In the genomic region with DNA sequence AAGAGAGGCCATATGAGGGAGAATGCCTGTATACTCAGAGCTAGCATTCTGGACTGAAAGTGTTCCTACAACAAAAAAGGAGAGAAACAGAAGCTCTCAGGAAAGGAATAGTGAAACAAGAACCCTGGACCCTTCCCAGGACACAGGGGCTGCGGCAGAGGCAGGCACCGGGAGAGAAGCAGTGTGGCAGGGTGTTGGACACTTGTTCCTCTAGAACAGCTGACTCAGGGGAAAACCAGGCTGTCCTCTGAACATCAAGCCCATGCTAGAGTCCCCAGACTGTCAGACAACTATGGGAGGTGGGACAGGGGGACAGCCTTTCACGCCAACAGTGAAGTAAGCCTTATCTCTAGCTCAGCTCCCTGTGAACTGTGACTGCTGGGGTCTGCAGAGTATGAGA, we compare ENCODE assay signal across 11 mouse cellular contexts. TPM values are rescaled to one million over a fixed set of nuclear protein-coding genes. Genes with fewer than 3 reads are reported as not detected.
DNase-seq lines count a peak whose midpoint lies in the region; ATAC-seq and TF ChIP-seq lines count a peak whose summit lies in the region.
"Had no signal": no experiment of that assay in that cellular context is flagged by ENCODE, and none has a peak within 500 bp of the region (broad histone marks: within the 10 kb centered on the region; RNA-seq: fewer than 3 reads in every experiment).

No protein-coding gene starts in this region.

- in situ Hi-C loops in CH12.LX (cut with MboI; ENCODE audit: low pct_ligation_motif_present, low pct_unique_long_range_greater_than_20kb, low sequenced_read_pairs): no loop called here

- 58% methylated on average over 3 of the region's 3 CpGs for WGBS in heart, embryonic 10.5 days
- 74% methylated on average over 3 of the region's 3 CpGs for WGBS in embryonic facial prominence, embryonic 13.5 days
- 58% methylated on average over 3 of the region's 3 CpGs for WGBS in liver, embryonic 14.5 days (ENCODE audit: insufficient replicate concordance)

- ATAC-seq in embryonic facial prominence, embryonic 13.5 days (ENCODE audit: insufficient number of reproducible peaks, insufficient read depth, low FRiP score, low TSS enrichment, low read depth): no peak
- no peak for ATAC-seq in liver, embryonic 14.5 days (ENCODE audit: insufficient read depth)

- H3K27me3 ChIP-seq in heart, embryonic 10.5 days (ENCODE audit: insufficient read depth, poor library complexity, severe bottlenecking): peaks cover 42% of the 10 kb centered on the region
- H3K27me3 ChIP-seq in CH12.LX (replicated peaks): peaks cover 2% of the 10 kb centered on the region
- H3K27me3 ChIP-seq in embryonic facial prominence, embryonic 13.5 days: peaks cover 5% of the 10 kb centered on the region; the same call in 1 of the 2 replicates
- peaks cover 3% of the 10 kb centered on the region; the same call in 1 of the 2 replicates for H3K27me3 ChIP-seq in liver, embryonic 14.5 days (ENCODE audit: control insufficient read depth, insufficient read depth, low read length)

- peak overlapping the region; percentile 17; the same call in 1 of the 2 replicates for H3K27ac ChIP-seq in heart, embryonic 10.5 days
- H3K27ac ChIP-seq in CH12.LX (ENCODE audit: insufficient read depth, low read depth): no peak overlapping the region
- H3K27ac ChIP-seq in embryonic facial prominence, embryonic 13.5 days: peak overlapping the region; percentile 97
- no peak overlapping the region for H3K27ac ChIP-seq in liver, embryonic 14.5 days
- H3K27ac ChIP-seq: heart, embryonic 15.5 days had no signal

- no peak for TF ChIP-seq RAD21 in CH12.LX (IDR thresholded peaks at IDR 0.05; ENCODE audit: low read depth, low read length)

- TF ChIP-seq EP300 in CH12.LX (IDR thresholded peaks at IDR 0.05; ENCODE audit: low read length): no peak
- no peak for TF ChIP-seq EP300 in liver, embryonic 14.5 days (IDR thresholded peaks at IDR 0.05; ENCODE audit: low read depth)

- peaks cover 68% of the 10 kb centered on the region for H3K4me1 ChIP-seq in heart, embryonic 10.5 days
- H3K4me1 ChIP-seq in CH12.LX (ENCODE audit: control insufficient read depth in 1 of 2, insufficient read depth in 2 of 2): peaks cover 7 to 8% of the 10 kb centered on the region in 2 experiments
- peaks cover 69% of the 10 kb centered on the region for H3K4me1 ChIP-seq in embryonic facial prominence, embryonic 13.5 days
- H3K4me1 ChIP-seq in liver, embryonic 14.5 days (replicated peaks; ENCODE audit: control insufficient read depth in 2 of 2, insufficient read depth in 2 of 2, low read length in 1 of 2): peaks cover 51 to 59% of the 10 kb centered on the region in 2 experiments

- H3K4me2 ChIP-seq in CH12.LX (ENCODE audit: insufficient read depth, low read depth, poor library complexity, severe bottlenecking): no peak overlapping the region
- peak overlapping the region; percentile 96 for H3K4me2 ChIP-seq in embryonic facial prominence, embryonic 13.5 days
- H3K4me2 ChIP-seq in liver, embryonic 14.5 days (ENCODE audit: low read depth): no peak overlapping the region

- TF ChIP-seq CTCF in CH12.LX (conservative IDR thresholded peaks at IDR 0.05 in 1 of 2, IDR thresholded peaks at IDR 0.05 in 1 of 2; ENCODE audit: low read depth in 2 of 2, low read length in 2 of 2): no peak
- no peak for TF ChIP-seq CTCF in liver, embryonic 14.5 days (IDR thresholded peaks at IDR 0.05; ENCODE audit: low read depth)

- peaks cover 11% of the 10 kb centered on the region for H3K36me3 ChIP-seq in heart, embryonic 10.5 days
- peaks cover 5 to 20% of the 10 kb centered on the region in 2 experiments for H3K36me3 ChIP-seq in CH12.LX (replicated peaks in 1 of 2; ENCODE audit: control insufficient read depth in 1 of 2, insufficient read depth in 1 of 2, low read length in 1 of 2)
- peaks cover 7% of the 10 kb centered on the region for H3K36me3 ChIP-seq in embryonic facial prominence, embryonic 13.5 days
- H3K36me3 ChIP-seq in liver, embryonic 14.5 days (replicated peaks; ENCODE audit: control insufficient read depth, insufficient read depth, low read depth): peaks cover 8% of the 10 kb centered on the region

- no peak overlapping the region for H3K9ac ChIP-seq in CH12.LX (ENCODE audit: insufficient read depth, low read depth)
- peak overlapping the region; percentile 81; the same call in 1 of the 2 replicates for H3K9ac ChIP-seq in embryonic facial prominence, embryonic 13.5 days
- H3K9ac ChIP-seq in liver, embryonic 14.5 days (replicated peaks): 0 out of 2 replicates have a peak overlapping the region, but pooled peaks have one; percentile 18
- H3K9ac ChIP-seq: heart, embryonic 15.5 days had no signal

- H3K4me3 ChIP-seq in heart, embryonic 10.5 days: peak overlapping the region; percentile 74
- H3K4me3 ChIP-seq in CH12.LX (replicated peaks in 1 of 3; ENCODE audit: low read depth in 2 of 3, low read length in 2 of 3, poor library complexity in 1 of 3): no peak overlapping the region
- H3K4me3 ChIP-seq in embryonic facial prominence, embryonic 13.5 days: no peak overlapping the region
- H3K4me3 ChIP-seq in liver, embryonic 14.5 days (ENCODE audit: insufficient read depth in 1 of 2, low read depth in 2 of 2, low read length in 2 of 2): no peak overlapping the region
- H3K4me3 ChIP-seq: heart, embryonic 15.5 days; myocyte had no signal

- intact Hi-C loops in heart, postnatal 25 days (cut with DNase I): no loop called here

- H3K9me3 ChIP-seq in heart, embryonic 10.5 days: no peaks in the 10 kb centered on the region
- no peaks in the 10 kb centered on the region for H3K9me3 ChIP-seq in CH12.LX (replicated peaks; ENCODE audit: low read length)
- no peaks in the 10 kb centered on the region for H3K9me3 ChIP-seq in embryonic facial prominence, embryonic 13.5 days
- no peaks in the 10 kb centered on the region for H3K9me3 ChIP-seq in liver, embryonic 14.5 days (ENCODE audit: control insufficient read depth, low read length)
- H3K9me3 ChIP-seq: heart, embryonic 15.5 days had no signal

- no peak for TF ChIP-seq POLR2A in CH12.LX (IDR thresholded peaks at IDR 0.05; ENCODE audit: low read depth, low read length)

- H3K79me2 ChIP-seq in CH12.LX (replicated peaks; ENCODE audit: control insufficient read depth, extremely low read depth, insufficient read depth, poor library complexity, severe bottlenecking): no peaks in the 10 kb centered on the region

- dilution Hi-C loops in CH12.LX (cut with MboI; ENCODE audit: extremely low pct_ligation_motif_present, extremely low pct_unique_long_range_greater_than_20kb, low sequenced_read_pairs): no loop called here

- DNase-seq in heart, embryonic 10.5 days (ENCODE audit: low spot score): no peak
- no peak for DNase-seq in heart, postnatal 25 days (ENCODE audit: low spot score)
- no peak for DNase-seq in CH12.LX (ENCODE audit: extremely low read depth)
- no peak for DNase-seq in liver, embryonic 14.5 days (ENCODE audit: low read depth in 3 of 3, low spot score in 3 of 3)
- DNase-seq in frontal cortex, postnatal 14 days (ENCODE audit: low spot score in 2 of 2): no peak
- DNase-seq in urinary bladder, adult 2 months (ENCODE audit: low spot score): no peak
- DNase-seq in right cerebral cortex, adult 18-20 months: no peak
- DNase-seq: right cerebral cortex, postnatal 4 days had no signal

RNA-seq across cellular contexts. Expression of gene Ntn3, which starts 1.3 kb away (rescaled TPM):
- polyA plus RNA-seq in heart, embryonic 10.5 days (2016; fragmentation: Nextera tagmentation; extraction: Ambion mirVana): 1.9 and 3.6 TPM in 2 replicates
- under 1 TPM; 0.64 to 0.73 TPM for total RNA-seq in heart, postnatal 25 days (2021)
- 0.08 TPM in 2 replicates for total RNA-seq in CH12.LX (2012; rRNA removed)
- total RNA-seq in CH12.LX (2014; rRNA removed): not detected in 2 replicates
- polyA plus RNA-seq in CH12.LX (2012; ENCODE audit: insufficient read length, low read depth): 0.10 TPM in 1 of 2 replicates, not detected in the other
- polyA plus RNA-seq in embryonic facial prominence, embryonic 13.5 days (2015; fragmentation: Nextera tagmentation; extraction: Ambion mirVana): 13.0 and 14.0 TPM in 2 replicates
- polyA plus RNA-seq in liver, embryonic 14.5 days (2012; rRNA removed): 0.59 and 0.64 TPM in 2 replicates
- 0.45 and 0.69 TPM in 2 replicates for polyA plus RNA-seq in liver, embryonic 14.5 days (2014; fragmentation: Nextera tagmentation; extraction: Ambion mirVana)
- polyA plus RNA-seq in urinary bladder, adult 2 months (2012; rRNA removed): 0.88 and 1.0 TPM in 2 replicates

RNA-seq across cellular contexts. Expression of gene Tbc1d24, which starts 5.2 kb away (rescaled TPM):
- 5.3 TPM in 2 replicates for polyA plus RNA-seq in heart, embryonic 10.5 days (2016; fragmentation: Nextera tagmentation; extraction: Ambion mirVana)
- total RNA-seq in heart, postnatal 25 days (2021): 1 to 10 TPM; 8.3 to 9.4 TPM
- total RNA-seq in CH12.LX (2012; rRNA removed) (4.2 and 4.8 TPM in 2 replicates), CH12.LX (2014; rRNA removed) (3.5 and 4.5 TPM in 2 replicates)
- 5.8 and 6.6 TPM in 2 replicates for polyA plus RNA-seq in CH12.LX (2012; ENCODE audit: insufficient read length, low read depth)
- polyA plus RNA-seq in embryonic facial prominence, embryonic 13.5 days (2015; fragmentation: Nextera tagmentation; extraction: Ambion mirVana): 10.2 and 10.3 TPM in 2 replicates
- polyA plus RNA-seq in liver, embryonic 14.5 days (2012; rRNA removed): 14.1 TPM in 2 replicates
- 4.9 and 5.4 TPM in 2 replicates for polyA plus RNA-seq in liver, embryonic 14.5 days (2014; fragmentation: Nextera tagmentation; extraction: Ambion mirVana)
- polyA plus RNA-seq in urinary bladder, adult 2 months (2012; rRNA removed): 7.6 and 7.9 TPM in 2 replicates

RNA-seq across cellular contexts. Expression of gene Tedc2, which starts 10.1 kb away (rescaled TPM):
- polyA plus RNA-seq in heart, embryonic 10.5 days (2016; fragmentation: Nextera tagmentation; extraction: Ambion mirVana): 9.9 and 10.0 TPM in 2 replicates
- 1 to 10 TPM; 1.7 to 2.2 TPM for total RNA-seq in heart, postnatal 25 days (2021)
- total RNA-seq in CH12.LX (2012; rRNA removed) (11.8 and 13.6 TPM in 2 replicates), CH12.LX (2014; rRNA removed) (14.1 and 14.7 TPM in 2 replicates)
- polyA plus RNA-seq in CH12.LX (2012; ENCODE audit: insufficient read length, low read depth): 14.1 and 14.5 TPM in 2 replicates
- polyA plus RNA-seq in embryonic facial prominence, embryonic 13.5 days (2015; fragmentation: Nextera tagmentation; extraction: Ambion mirVana): 15.7 and 16.3 TPM in 2 replicates
- polyA plus RNA-seq in liver, embryonic 14.5 days (2012; rRNA removed): 18.3 and 21.1 TPM in 2 replicates
- 7.7 and 7.9 TPM in 2 replicates for polyA plus RNA-seq in liver, embryonic 14.5 days (2014; fragmentation: Nextera tagmentation; extraction: Ambion mirVana)
- 8.1 and 9.2 TPM in 2 replicates for polyA plus RNA-seq in urinary bladder, adult 2 months (2012; rRNA removed)

RNA-seq across cellular contexts. Expression of gene Ccnf, which starts 40.7 kb away (rescaled TPM):
- 67.9 and 78.9 TPM in 2 replicates for polyA plus RNA-seq in heart, embryonic 10.5 days (2016; fragmentation: Nextera tagmentation; extraction: Ambion mirVana)
- 1 to 10 TPM; 1.1 to 1.2 TPM for total RNA-seq in heart, postnatal 25 days (2021)
- total RNA-seq in CH12.LX (2012; rRNA removed): 40.1 and 40.9 TPM in 2 replicates
- 26.4 and 27.7 TPM in 2 replicates for total RNA-seq in CH12.LX (2014; rRNA removed)
- polyA plus RNA-seq in CH12.LX (2012; ENCODE audit: insufficient read length, low read depth): 57.6 and 60.7 TPM in 2 replicates
- polyA plus RNA-seq in embryonic facial prominence, embryonic 13.5 days (2015; fragmentation: Nextera tagmentation; extraction: Ambion mirVana): 61.9 and 63.1 TPM in 2 replicates
- 34.0 and 36.9 TPM in 2 replicates for polyA plus RNA-seq in liver, embryonic 14.5 days (2012; rRNA removed)
- 69.5 and 71.7 TPM in 2 replicates for polyA plus RNA-seq in liver, embryonic 14.5 days (2014; fragmentation: Nextera tagmentation; extraction: Ambion mirVana)
- 1.6 and 1.7 TPM in 2 replicates for polyA plus RNA-seq in urinary bladder, adult 2 months (2012; rRNA removed)

RNA-seq across cellular contexts. Expression of gene Atp6v0c, which starts 41.1 kb away (rescaled TPM):
- 538 and 598 TPM in 2 replicates for polyA plus RNA-seq in heart, embryonic 10.5 days (2016; fragmentation: Nextera tagmentation; extraction: Ambion mirVana)
- total RNA-seq in heart, postnatal 25 days (2021): 100 to 1,000 TPM; 225 to 246 TPM
- total RNA-seq in CH12.LX (2012; rRNA removed) (79.4 and 83.2 TPM in 2 replicates), CH12.LX (2014; rRNA removed) (41.8 and 49.1 TPM in 2 replicates)
- polyA plus RNA-seq in CH12.LX (2012; ENCODE audit: insufficient read length, low read depth): 317 and 407 TPM in 2 replicates
- 420 and 448 TPM in 2 replicates for polyA plus RNA-seq in embryonic facial prominence, embryonic 13.5 days (2015; fragmentation: Nextera tagmentation; extraction: Ambion mirVana)
- 236 and 271 TPM in 2 replicates for polyA plus RNA-seq in liver, embryonic 14.5 days (2012; rRNA removed)
- polyA plus RNA-seq in liver, embryonic 14.5 days (2014; fragmentation: Nextera tagmentation; extraction: Ambion mirVana): 326 and 346 TPM in 2 replicates
- polyA plus RNA-seq in urinary bladder, adult 2 months (2012; rRNA removed): 460 and 497 TPM in 2 replicates

Comparison
In these comparisons a context has a peak if more than half of its experiments do, and no peak if none do; other contexts are left out.
1. H3K27ac ChIP-seq: peak in heart, embryonic 10.5 days (single experiment) and embryonic facial prominence, embryonic 13.5 days (single experiment); none in CH12.LX (single experiment) and liver, embryonic 14.5 days (single experiment).